10 mouse cellular contexts compared by ENCODE assay signal in the genomic region with DNA sequence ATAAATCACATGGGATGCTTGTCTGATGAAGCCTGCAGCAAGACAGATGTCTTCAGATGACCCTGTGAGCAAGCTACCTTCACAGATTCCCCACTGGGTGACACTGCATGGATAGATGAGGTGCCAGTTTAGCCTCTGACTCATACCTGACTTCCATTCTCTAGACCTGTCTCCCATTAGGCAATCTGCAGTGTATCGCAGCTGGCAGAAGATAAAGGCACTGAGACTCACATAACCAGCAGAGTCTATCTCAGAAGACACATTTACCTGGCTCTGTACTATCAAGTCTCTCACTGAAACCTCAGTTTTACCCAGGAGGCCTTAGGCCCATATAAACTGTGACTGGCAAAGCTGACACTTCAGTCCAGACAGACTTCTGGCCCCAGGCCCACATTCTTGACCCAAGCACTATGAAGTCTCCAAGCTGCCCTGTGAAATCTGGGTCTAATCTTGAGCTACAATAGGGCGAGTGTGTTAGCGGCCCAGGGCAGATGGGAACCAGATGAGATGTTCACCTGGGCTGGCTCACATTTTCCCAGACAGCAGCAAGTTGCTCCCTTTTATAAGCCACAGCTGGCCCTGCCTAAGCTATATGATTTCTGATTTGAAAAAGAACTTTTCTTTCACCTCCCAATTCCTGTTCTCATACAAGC. TPM values are rescaled to one million over a fixed set of nuclear protein-coding genes. Genes with fewer than 3 reads are reported as not detected.
DNase-seq lines count a peak whose midpoint lies in the region; ATAC-seq and TF ChIP-seq lines count a peak whose summit lies in the region.
"Had no signal": no experiment of that assay in that cellular context is flagged by ENCODE, and none has a peak within 500 bp of the region (broad histone marks: within the 10 kb centered on the region; RNA-seq: fewer than 3 reads in every experiment).

No protein-coding gene starts in this region.

- no peak for DNase-seq in forebrain, postnatal 0 days
- DNase-seq in lung, adult 2 months, result no peak
- peak; percentile 84 for DNase-seq in forelimb bud, embryonic 11.5 days (ENCODE audit: low read depth, low spot score)
- DNase-seq in neural tube, embryonic 11.5 days (ENCODE audit: low spot score), result peak; percentile 33
- no peak for DNase-seq in adrenal gland, postnatal 25 days
- DNase-seq: liver, embryonic 13.5 days had no signal

- H3K36me3 ChIP-seq in forebrain, embryonic 13.5 days (ENCODE audit: poor library complexity, severe bottlenecking), result peaks cover 34% of the 10 kb centered on the region
- H3K36me3 ChIP-seq in forebrain, postnatal 0 days (ENCODE audit: insufficient read depth), result peaks cover 17% of the 10 kb centered on the region
- H3K36me3 ChIP-seq in lung, embryonic 16.5 days (ENCODE audit: control insufficient read depth, insufficient read depth, low read length), result peaks cover 7% of the 10 kb centered on the region
- H3K36me3 ChIP-seq in neural tube, embryonic 11.5 days (ENCODE audit: control insufficient read depth, insufficient read depth, low read length), result no peaks in the 10 kb centered on the region

- no peaks in the 10 kb centered on the region for H3K9me3 ChIP-seq in forebrain, embryonic 13.5 days (replicated peaks)
- no peaks in the 10 kb centered on the region for H3K9me3 ChIP-seq in forebrain, postnatal 0 days (ENCODE audit: low read length)
- no peaks in the 10 kb centered on the region for H3K9me3 ChIP-seq in lung, embryonic 16.5 days (ENCODE audit: control insufficient read depth, low read length)
- H3K9me3 ChIP-seq in neural tube, embryonic 11.5 days (ENCODE audit: control insufficient read depth, low read length), result no peaks in the 10 kb centered on the region
- H3K9me3 ChIP-seq: embryonic facial prominence, embryonic 15.5 days; liver, embryonic 13.5 days had no signal

- ATAC-seq in forebrain, embryonic 13.5 days, result 0 out of 2 replicates have a peak, but pooled peaks have one; percentile 11
- ATAC-seq in forebrain, postnatal 0 days, result no peak
- ATAC-seq in lung, embryonic 16.5 days (ENCODE audit: low read depth), result 0 out of 2 replicates have a peak, but pooled peaks have one; percentile 45
- no peak for ATAC-seq in neural tube, embryonic 11.5 days (ENCODE audit: insufficient read depth, low FRiP score, low TSS enrichment)
- ATAC-seq in erythroblast, adult 5-6 weeks (replicated peaks; ENCODE audit: low FRiP score, poor library complexity, severe bottlenecking), result no peak

- no peak overlapping the region for H3K27ac ChIP-seq in forebrain, embryonic 13.5 days
- H3K27ac ChIP-seq in forebrain, postnatal 0 days (ENCODE audit: low read depth, low read length), result no peak overlapping the region
- no peak overlapping the region for H3K27ac ChIP-seq in lung, embryonic 16.5 days (ENCODE audit: low read length)
- no peak overlapping the region for H3K27ac ChIP-seq in neural tube, embryonic 11.5 days (ENCODE audit: low read depth, low read length)
- H3K27ac ChIP-seq: embryonic facial prominence, embryonic 15.5 days; liver, embryonic 13.5 days had no signal

- WGBS in forebrain, embryonic 13.5 days, result 92% methylated on average over 3 of the region's 3 CpGs
- WGBS in forebrain, postnatal 0 days, result 88% methylated on average over 3 of the region's 3 CpGs
- WGBS in lung, embryonic 16.5 days, result 54% methylated on average over 3 of the region's 3 CpGs
- 53% methylated on average over 3 of the region's 3 CpGs for WGBS in lung, adult 2 months
- 67% methylated on average over 3 of the region's 3 CpGs for WGBS in neural tube, embryonic 11.5 days

- H3K4me2 ChIP-seq in forebrain, embryonic 13.5 days, result no peak overlapping the region
- no peak overlapping the region for H3K4me2 ChIP-seq in forebrain, postnatal 0 days (ENCODE audit: low read depth)
- no peak overlapping the region for H3K4me2 ChIP-seq in lung, embryonic 16.5 days (ENCODE audit: low read depth, low read length)
- H3K4me2 ChIP-seq in neural tube, embryonic 11.5 days (ENCODE audit: low read depth), result no peak overlapping the region
- H3K4me2 ChIP-seq: embryonic facial prominence, embryonic 15.5 days; liver, embryonic 13.5 days had no signal

- TF ChIP-seq CTCF in forebrain, postnatal 0 days (IDR thresholded peaks at IDR 0.05; ENCODE audit: low read depth), result no peak
- TF ChIP-seq CTCF in lung, adult 2 months (IDR thresholded peaks at IDR 0.05; ENCODE audit: insufficient read depth, low read length), result no peak

- no peak overlapping the region for H3K9ac ChIP-seq in forebrain, embryonic 13.5 days
- no peak overlapping the region for H3K9ac ChIP-seq in forebrain, postnatal 0 days
- H3K9ac ChIP-seq in lung, embryonic 16.5 days (ENCODE audit: low read length), result no peak overlapping the region
- H3K9ac ChIP-seq in neural tube, embryonic 11.5 days (ENCODE audit: low read length), result no peak overlapping the region
- H3K9ac ChIP-seq: embryonic facial prominence, embryonic 15.5 days; liver, embryonic 13.5 days had no signal

- H3K4me1 ChIP-seq in forebrain, embryonic 13.5 days, result no peaks in the 10 kb centered on the region; the same call in 1 of the 2 replicates
- H3K4me1 ChIP-seq in forebrain, postnatal 0 days (ENCODE audit: insufficient read depth), result no peaks in the 10 kb centered on the region
- H3K4me1 ChIP-seq in lung, embryonic 16.5 days (replicated peaks; ENCODE audit: control insufficient read depth, insufficient read depth, low read length), result peaks cover 2% of the 10 kb centered on the region; the same call in 1 of the 2 replicates
- H3K4me1 ChIP-seq in lung, adult 2 months (ENCODE audit: control insufficient read depth, insufficient read depth, low read length), result peaks cover 3% of the 10 kb centered on the region; the same call in 1 of the 2 replicates
- H3K4me1 ChIP-seq in neural tube, embryonic 11.5 days (ENCODE audit: control insufficient read depth, insufficient read depth, low read length), result no peaks in the 10 kb centered on the region
- H3K4me1 ChIP-seq: embryonic facial prominence, embryonic 15.5 days; liver, embryonic 13.5 days had no signal

- H3K4me3 ChIP-seq in forebrain, embryonic 13.5 days, result no peak overlapping the region
- no peak overlapping the region for H3K4me3 ChIP-seq in forebrain, postnatal 0 days (ENCODE audit: low read depth, low read length)
- no peak overlapping the region for H3K4me3 ChIP-seq in lung, embryonic 16.5 days (ENCODE audit: low read length)
- H3K4me3 ChIP-seq in lung, adult 2 months (replicated peaks; ENCODE audit: extremely low read depth, low read depth, low read length), result no peak overlapping the region
- H3K4me3 ChIP-seq in neural tube, embryonic 11.5 days (ENCODE audit: low read depth, low read length), result no peak overlapping the region
- H3K4me3 ChIP-seq: embryonic facial prominence, embryonic 15.5 days; liver, embryonic 13.5 days had no signal

- no peaks in the 10 kb centered on the region for H3K27me3 ChIP-seq in forebrain, embryonic 13.5 days
- no peaks in the 10 kb centered on the region for H3K27me3 ChIP-seq in forebrain, postnatal 0 days (ENCODE audit: insufficient read depth, low read length)
- no peaks in the 10 kb centered on the region for H3K27me3 ChIP-seq in lung, embryonic 16.5 days (ENCODE audit: control insufficient read depth, insufficient read depth, low read depth, low read length)
- no peaks in the 10 kb centered on the region for H3K27me3 ChIP-seq in neural tube, embryonic 11.5 days (ENCODE audit: control insufficient read depth, insufficient read depth, low read length)
- H3K27me3 ChIP-seq: embryonic facial prominence, embryonic 15.5 days; liver, embryonic 13.5 days had no signal

- no peak for TF ChIP-seq POLR2A in lung, adult 2 months (IDR thresholded peaks at IDR 0.05; ENCODE audit: borderline replicate concordance, extremely low read depth, low read depth, low read length)

RNA-seq across cellular contexts. Expression of gene Nemp2, which starts 22.2 kb away (rescaled TPM):
- 9.6 and 9.8 TPM in 2 replicates for polyA plus RNA-seq in forebrain, embryonic 13.5 days (2015; fragmentation: Nextera tagmentation; extraction: Ambion mirVana)
- total RNA-seq in forebrain, postnatal 0 days (2014; rRNA removed), result 10.1 and 10.3 TPM in 2 replicates
- polyA plus RNA-seq in forebrain, postnatal 0 days (2015; fragmentation: Nextera tagmentation; extraction: Ambion mirVana), result 4.2 and 4.7 TPM in 2 replicates
- polyA plus RNA-seq in lung, embryonic 16.5 days (2015; fragmentation: Nextera tagmentation; extraction: Ambion mirVana), result 8.6 and 9.1 TPM in 2 replicates
- polyA plus RNA-seq in lung, adult 2 months (2012; rRNA removed), result 5.9 and 12.6 TPM in 2 replicates
- 9.0 and 11.8 TPM in 2 replicates for polyA plus RNA-seq in neural tube, embryonic 11.5 days (2014; fragmentation: Nextera tagmentation; extraction: Ambion mirVana)
- 1.5 and 2.3 TPM in 2 replicates for total RNA-seq in erythroblast, adult 5-6 weeks (2015; ENCODE audit: low replicate concordance)
- total RNA-seq in erythroblast, adult 5-6 weeks (2017; ENCODE audit: low replicate concordance), result 3.4 and 3.9 TPM in 2 replicates
- 3.7 and 4.8 TPM in 2 replicates for total RNA-seq in adrenal gland, postnatal 25 days (2021)

Comparison
In these comparisons a context has a peak if more than half of its experiments do, and no peak if none do; other contexts are left out.
1. ATAC-seq: peak in forebrain, embryonic 13.5 days (single experiment) and lung, embryonic 16.5 days (single experiment); none in forebrain, postnatal 0 days (single experiment), neural tube, embryonic 11.5 days (single experiment) and erythroblast, adult 5-6 weeks (single experiment).
2. DNase-seq: peak in forelimb bud, embryonic 11.5 days (single experiment) and neural tube, embryonic 11.5 days (single experiment); none in forebrain, postnatal 0 days (single experiment), lung, adult 2 months (single experiment) and adrenal gland, postnatal 25 days (single experiment).